Mouse (Mus musculus): Measurements from ENCODE around the gene Arhgef1.

The Arhgef1 gene

DNA sequence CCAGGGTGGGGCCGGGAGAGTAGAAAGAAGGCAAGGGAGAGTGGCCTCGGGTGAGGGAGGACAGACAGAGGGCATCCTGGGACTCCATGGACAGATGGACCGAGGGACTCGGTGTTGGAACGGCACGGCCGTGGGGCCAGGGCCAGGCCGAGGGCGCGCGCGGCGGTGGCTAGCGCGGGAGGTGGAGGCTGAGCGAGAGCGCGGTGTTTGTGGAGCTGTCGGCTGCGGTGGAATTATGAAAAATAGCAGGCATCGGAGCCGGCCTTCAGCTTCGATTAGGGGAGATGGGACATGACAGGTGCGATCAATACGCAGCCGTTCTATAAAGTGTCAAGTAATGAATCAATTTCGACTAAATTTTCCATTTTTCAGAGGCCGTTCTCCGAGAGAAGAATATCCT is 46.1 kb downstream of the Arhgef1 start:
- no peak for DNase-seq (ENCODE audit: low read depth, low spot score)
- H3K27me3 ChIP-seq (ENCODE audit: control insufficient read depth, insufficient read depth, low read length, poor library complexity, severe bottlenecking): no peaks in the 10 kb centered on the region

DNA sequence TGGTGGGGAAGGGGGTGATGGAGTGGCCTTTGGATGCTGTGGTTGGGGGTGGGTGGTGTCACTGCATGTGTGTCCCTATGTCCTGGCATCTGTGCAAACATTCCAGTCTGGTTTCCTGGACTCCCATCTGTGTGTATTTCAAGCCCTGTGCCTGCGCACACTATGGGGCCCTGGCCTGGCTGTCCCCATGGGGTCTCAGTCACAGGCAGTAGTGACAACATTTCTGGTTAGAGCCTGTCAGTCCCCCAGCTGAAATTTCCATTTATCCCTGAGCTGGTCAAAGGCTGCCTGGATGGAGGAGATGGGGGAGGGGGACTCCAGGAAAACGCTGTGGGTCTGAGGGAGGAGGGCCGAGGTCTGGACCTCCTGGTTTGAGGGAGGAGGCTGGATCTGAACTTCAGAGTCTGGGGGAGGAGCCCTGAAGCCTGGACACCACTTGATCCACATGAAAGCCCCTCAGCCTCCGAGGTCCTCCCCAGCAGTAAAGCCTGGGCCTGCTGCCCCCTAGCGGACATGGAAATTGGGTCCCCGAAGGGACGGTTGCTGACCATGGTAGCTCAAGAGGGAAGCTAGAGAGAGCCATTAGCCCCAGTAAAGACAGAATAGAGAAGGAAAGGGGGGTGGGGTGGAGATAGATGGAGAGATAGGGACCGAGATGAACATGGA is 47.4 kb downstream of the Arhgef1 start:
- peak; percentile 87 for DNase-seq (ENCODE audit: low read depth, low spot score)
- Histone ChIP-seq H3K27me3 (ENCODE audit: control insufficient read depth, insufficient read depth, low read length, poor library complexity, severe bottlenecking) (no peaks in the 10 kb centered on the region), H3K36me3 (ENCODE audit: control insufficient read depth, insufficient read depth, low read length, poor library complexity, severe bottlenecking) (no peaks in the 10 kb centered on the region)

More for the DNA sequence above, 46.1 kb downstream of the Arhgef1 start:
- H3K36me3 ChIP-seq (ENCODE audit: control insufficient read depth, insufficient read depth, low read length, poor library complexity, severe bottlenecking): no peaks in the 10 kb centered on the region

GRCm38 (mm10) chr7:24953966-24954365 is 51.3 kb downstream of the Arhgef1 start:
- DNase-seq (ENCODE audit: low read depth, low spot score): no peak
- Histone ChIP-seq H3K27me3 (ENCODE audit: control insufficient read depth, insufficient read depth, low read length, poor library complexity, severe bottlenecking) (no peaks in the 10 kb centered on the region), H3K36me3 (ENCODE audit: control insufficient read depth, insufficient read depth, low read length, poor library complexity, severe bottlenecking) (no peaks in the 10 kb centered on the region)

DNA sequence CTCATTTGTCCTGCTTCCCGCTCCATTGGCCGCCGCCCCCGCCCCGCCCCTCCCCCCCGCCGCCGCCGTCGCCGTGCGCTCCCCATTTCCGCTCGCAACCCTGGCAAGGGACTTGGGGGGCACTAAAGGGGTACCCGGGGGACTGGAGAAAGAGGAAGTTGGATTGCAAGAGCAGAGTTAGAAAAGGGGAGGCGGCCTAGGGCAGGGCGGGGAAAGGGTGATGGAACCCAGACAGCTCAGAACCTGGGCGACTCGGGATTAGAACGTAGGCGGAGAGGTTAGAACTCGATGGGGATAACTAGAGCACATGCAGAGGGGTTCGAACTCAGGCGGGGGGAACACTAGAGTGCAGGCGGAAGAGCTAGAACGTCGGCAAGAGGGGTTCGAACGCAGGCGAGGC is 51.7 kb downstream of the Arhgef1 start:
- Histone ChIP-seq H3K36me3 (ENCODE audit: control insufficient read depth, insufficient read depth, low read length, poor library complexity, severe bottlenecking) (no peaks in the 10 kb centered on the region), H3K27me3 (ENCODE audit: control insufficient read depth, insufficient read depth, low read length, poor library complexity, severe bottlenecking) (no peaks in the 10 kb centered on the region)
- peak; percentile 86 for DNase-seq (ENCODE audit: low read depth, low spot score)

GRCm38 (mm10) chr7:24955226-24955625 is 52.5 kb downstream of the Arhgef1 start:
- H3K27me3 ChIP-seq (ENCODE audit: control insufficient read depth, insufficient read depth, low read length, poor library complexity, severe bottlenecking): no peaks in the 10 kb centered on the region
- no peak for DNase-seq (ENCODE audit: low read depth, low spot score)
- no peaks in the 10 kb centered on the region for H3K36me3 ChIP-seq (ENCODE audit: control insufficient read depth, insufficient read depth, low read length, poor library complexity, severe bottlenecking)

DNA sequence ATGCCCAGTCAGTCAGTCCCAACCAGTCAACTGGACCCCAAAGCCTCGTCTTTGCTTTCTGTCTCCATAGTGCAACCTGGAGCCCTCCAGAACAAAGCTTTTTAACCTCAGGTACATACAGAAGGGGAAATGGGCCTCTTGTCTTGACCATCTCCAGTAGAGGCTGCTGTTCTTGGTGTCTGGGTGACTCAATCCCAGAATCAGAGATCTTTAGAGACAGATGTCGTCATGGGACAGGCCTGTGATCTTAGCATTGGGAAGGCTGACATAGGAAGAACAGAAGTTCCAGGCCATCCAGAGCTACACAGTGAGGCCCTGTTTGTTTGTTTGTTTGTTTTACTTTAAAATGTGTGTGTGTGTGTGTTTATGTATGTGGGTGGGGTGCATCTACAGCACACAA is 61.6 kb downstream of the Arhgef1 start:
- DNase-seq (ENCODE audit: low read depth, low spot score): no peak
- Histone ChIP-seq H3K27me3 (ENCODE audit: control insufficient read depth, insufficient read depth, low read length, poor library complexity, severe bottlenecking) (no peaks in the 10 kb centered on the region), H3K36me3 (ENCODE audit: control insufficient read depth, insufficient read depth, low read length, poor library complexity, severe bottlenecking) (0 out of 2 replicates have a peak, but pooled peaks cover 4% of the 10 kb centered on the region)

- DNase-seq (ENCODE audit: low read depth, low spot score): peak; percentile 92
- H3K36me3 ChIP-seq (ENCODE audit: control insufficient read depth, insufficient read depth, low read length, poor library complexity, severe bottlenecking): peaks cover 9% of the 10 kb centered on the region; the same call in 1 of the 2 replicates
- no peaks in the 10 kb centered on the region for H3K27me3 ChIP-seq (ENCODE audit: control insufficient read depth, insufficient read depth, low read length, poor library complexity, severe bottlenecking)
These were observed 62.3 kb downstream of the Arhgef1 start for GRCm38 (mm10) chr7:24964897-24965535.

DNA sequence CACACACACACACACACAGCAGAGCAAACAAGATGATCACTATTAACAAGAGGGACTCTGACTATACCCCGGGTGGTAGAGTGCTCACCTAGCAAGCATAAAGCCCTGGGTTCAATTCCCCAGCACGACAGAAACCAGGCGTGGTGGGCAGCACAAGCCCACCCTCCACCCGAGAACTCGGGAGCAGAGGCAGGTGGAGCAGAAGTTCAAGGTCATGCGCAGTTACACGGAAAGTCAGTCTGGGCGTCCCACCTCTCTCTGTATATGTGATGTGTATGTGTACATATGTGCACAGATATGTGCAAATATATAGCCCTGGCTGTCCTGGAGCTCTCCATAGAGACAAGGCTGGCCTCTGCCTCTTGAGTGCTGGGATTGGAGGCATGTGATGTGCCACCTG is 65.3 kb downstream of the Arhgef1 start:
- DNase-seq (ENCODE audit: low read depth, low spot score): no peak
- Histone ChIP-seq H3K36me3 (ENCODE audit: control insufficient read depth, insufficient read depth, low read length, poor library complexity, severe bottlenecking) (peaks cover 13% of the 10 kb centered on the region; the same call in 1 of the 2 replicates), H3K27me3 (ENCODE audit: control insufficient read depth, insufficient read depth, low read length, poor library complexity, severe bottlenecking) (no peaks in the 10 kb centered on the region)

GRCm38 (mm10) chr7:24968463-24968862 is 65.8 kb downstream of the Arhgef1 start:
- H3K27me3 ChIP-seq (ENCODE audit: control insufficient read depth, insufficient read depth, low read length, poor library complexity, severe bottlenecking): no peaks in the 10 kb centered on the region
- no peak for DNase-seq (ENCODE audit: low read depth, low spot score)
- peaks cover 13% of the 10 kb centered on the region; the same call in 1 of the 2 replicates for H3K36me3 ChIP-seq (ENCODE audit: control insufficient read depth, insufficient read depth, low read length, poor library complexity, severe bottlenecking)

- no peak for DNase-seq (ENCODE audit: low read depth, low spot score)
- Histone ChIP-seq H3K36me3 (ENCODE audit: control insufficient read depth, insufficient read depth, low read length, poor library complexity, severe bottlenecking) (peaks cover 13% of the 10 kb centered on the region; the same call in 1 of the 2 replicates), H3K27me3 (ENCODE audit: control insufficient read depth, insufficient read depth, low read length, poor library complexity, severe bottlenecking) (no peaks in the 10 kb centered on the region)
These were observed 67.1 kb downstream of the Arhgef1 start for GRCm38 (mm10) chr7:24969805-24970204.

GRCm38 (mm10) chr7:24970341-24970740 is 67.6 kb downstream of the Arhgef1 start:
- H3K27me3 ChIP-seq (ENCODE audit: control insufficient read depth, insufficient read depth, low read length, poor library complexity, severe bottlenecking): no peaks in the 10 kb centered on the region
- peaks cover 13% of the 10 kb centered on the region; the same call in 1 of the 2 replicates for H3K36me3 ChIP-seq (ENCODE audit: control insufficient read depth, insufficient read depth, low read length, poor library complexity, severe bottlenecking)
- no peak for DNase-seq (ENCODE audit: low read depth, low spot score)

DNA sequence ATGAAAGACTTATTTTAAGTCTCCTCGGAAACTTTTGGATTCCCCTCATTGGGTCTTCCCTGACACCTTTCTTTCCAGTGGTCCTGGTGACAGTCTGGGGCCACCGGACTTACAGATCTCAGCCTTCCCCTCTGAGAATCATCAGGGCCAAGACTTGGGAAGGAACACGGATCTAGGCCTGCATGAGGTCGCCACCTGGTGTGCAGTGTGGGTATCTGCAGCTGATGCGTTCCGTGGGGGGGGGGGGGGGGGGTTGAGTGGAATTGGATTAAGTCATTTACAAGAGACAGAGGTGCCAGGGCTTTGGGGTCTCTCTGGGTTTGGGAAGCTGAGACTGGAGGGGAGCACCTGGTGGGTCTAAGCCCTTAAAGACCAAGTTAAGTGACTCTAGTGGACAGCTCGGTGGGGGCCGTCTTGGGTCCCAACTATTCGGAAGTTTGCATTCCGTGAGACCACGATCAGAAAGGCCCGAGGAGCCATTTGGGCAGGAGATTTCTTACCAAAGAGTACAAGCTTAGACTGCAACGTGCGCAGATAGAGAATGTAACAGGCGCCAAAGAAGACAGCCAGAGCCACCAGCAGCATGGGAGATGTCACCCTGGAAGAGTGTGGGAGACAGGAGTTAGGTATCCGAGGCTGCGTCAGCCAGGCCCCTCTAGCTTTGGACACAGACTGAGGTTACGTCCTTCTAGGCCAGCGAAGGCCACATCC is 68.7 kb downstream of the Arhgef1 start:
- peak; percentile 74 for DNase-seq (ENCODE audit: low read depth, low spot score)
- H3K27me3 ChIP-seq (ENCODE audit: control insufficient read depth, insufficient read depth, low read length, poor library complexity, severe bottlenecking): no peaks in the 10 kb centered on the region
- H3K36me3 ChIP-seq (ENCODE audit: control insufficient read depth, insufficient read depth, low read length, poor library complexity, severe bottlenecking): peaks cover 13% of the 10 kb centered on the region; the same call in 1 of the 2 replicates

DNA sequence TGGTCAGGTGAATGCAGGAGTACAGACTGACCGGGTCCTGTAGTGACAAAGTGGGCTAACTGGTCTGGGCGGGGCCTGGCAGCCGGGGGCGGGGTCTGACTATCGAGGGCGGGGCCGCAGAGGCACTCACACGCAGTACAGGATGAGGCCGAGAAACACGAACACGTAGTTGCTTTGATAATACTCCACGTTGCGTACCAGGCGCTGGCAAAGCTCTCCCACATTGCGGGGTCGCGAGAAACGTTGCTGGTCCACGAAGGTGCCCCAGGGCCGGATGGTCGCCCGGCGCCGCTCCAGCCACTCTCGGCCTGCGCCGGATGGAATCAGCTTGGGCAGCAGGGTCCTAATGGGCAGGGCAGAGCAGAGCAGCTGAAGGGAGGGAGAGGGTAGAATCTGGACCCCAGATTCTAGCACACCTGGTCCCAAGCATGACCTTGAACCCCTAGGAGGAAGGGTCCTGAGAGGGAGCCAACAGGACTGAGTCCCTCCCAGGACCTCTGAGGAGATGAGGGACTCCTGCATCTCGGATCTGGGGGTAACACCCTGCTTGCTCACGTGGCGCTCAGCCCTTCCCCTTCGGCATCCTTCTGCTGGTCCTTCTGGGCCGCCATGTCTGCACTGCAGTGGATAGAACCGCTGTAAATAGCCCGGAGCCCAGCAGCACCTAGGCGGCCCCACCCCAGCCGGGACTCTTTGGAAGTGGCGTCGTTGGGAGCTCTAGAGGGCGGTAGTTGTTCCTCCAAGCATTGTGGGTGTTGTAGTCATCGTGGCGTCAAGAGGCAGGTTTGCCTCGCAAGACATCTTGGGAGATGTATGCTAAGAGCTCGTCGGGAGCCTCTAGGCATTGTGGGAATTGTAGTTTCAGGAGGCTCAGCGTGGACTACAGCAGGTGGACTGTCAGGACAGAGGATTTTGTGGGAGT is 69.5 kb downstream of the Arhgef1 start, which contains the start of gene Rabac1:
TSS of gene Rabac1 (minus strand) at position 783 of the 922 bp plus-strand sequence.
- Histone ChIP-seq H3K36me3 (ENCODE audit: control insufficient read depth, insufficient read depth, low read length, poor library complexity, severe bottlenecking) (peaks cover 13% of the 10 kb centered on the region; the same call in 1 of the 2 replicates), H3K27me3 (ENCODE audit: control insufficient read depth, insufficient read depth, low read length, poor library complexity, severe bottlenecking) (no peaks in the 10 kb centered on the region)
- DNase-seq (ENCODE audit: low read depth, low spot score): peak; percentile 93

DNA sequence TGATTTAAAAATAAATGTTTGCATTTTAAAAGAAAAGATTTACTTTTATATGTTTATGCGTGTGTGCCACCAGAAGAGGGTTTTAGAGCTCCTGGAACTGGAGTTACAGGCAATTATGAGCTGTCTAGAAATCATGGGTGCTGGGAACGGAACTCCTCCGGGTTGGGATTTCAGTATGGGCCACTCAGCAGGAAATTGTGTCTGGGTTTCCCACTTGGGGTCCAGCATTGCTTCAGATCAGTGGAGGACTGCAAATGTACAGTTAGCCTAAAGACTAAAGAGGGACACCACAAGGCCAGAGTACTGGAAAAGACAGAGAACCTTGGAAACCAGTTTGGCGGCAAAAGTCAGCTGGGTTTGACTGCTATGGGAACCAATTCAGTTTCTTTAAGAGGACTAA is 70.5 kb downstream of the Arhgef1 start:
- DNase-seq (ENCODE audit: low read depth, low spot score): no peak
- peaks cover 13% of the 10 kb centered on the region; the same call in 1 of the 2 replicates for H3K36me3 ChIP-seq (ENCODE audit: control insufficient read depth, insufficient read depth, low read length, poor library complexity, severe bottlenecking)
- H3K27me3 ChIP-seq (ENCODE audit: control insufficient read depth, insufficient read depth, low read length, poor library complexity, severe bottlenecking): no peaks in the 10 kb centered on the region

Measured in splenic B cell, adult 2 months (primary cell).